Mouse (Mus musculus): ENCODE data around the gene Zfp994.
"Not testable (repeated sequence)": the region's sequence is repeated elsewhere in the genome, so short reads cannot be mapped to it uniquely, and the experiment has no call there.

DNA sequence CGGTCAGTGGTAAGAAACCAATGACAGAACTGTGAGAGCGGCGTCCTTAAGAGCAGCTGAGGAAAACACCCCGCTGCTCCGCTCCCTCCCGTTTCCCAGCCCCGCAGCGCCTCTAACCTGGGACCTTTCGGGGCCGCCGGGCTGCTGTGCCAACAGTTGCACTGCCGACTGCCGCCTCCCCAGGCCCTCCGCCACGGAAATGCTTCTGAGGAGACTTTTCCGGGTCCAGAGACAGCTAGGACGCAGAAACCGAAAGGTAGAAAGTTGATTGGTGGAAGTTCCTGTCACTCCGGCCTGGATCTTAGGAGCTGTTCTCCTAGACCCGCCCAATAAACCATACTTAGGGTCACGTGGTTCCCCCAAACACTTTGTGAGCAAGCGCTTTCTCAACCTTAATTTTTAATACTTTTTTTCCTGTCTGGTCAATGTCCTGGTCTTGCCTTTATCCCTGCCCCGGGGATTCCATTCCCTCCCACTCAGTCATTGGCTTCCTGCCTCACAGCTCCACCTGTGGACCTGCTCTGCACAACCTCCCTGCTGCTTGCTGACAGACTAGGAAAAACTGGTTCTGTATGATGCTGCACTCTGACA, at the start of gene Zfp994:
- not testable (repeated sequence) for TF ChIP-seq CTCF (IDR thresholded peaks at IDR 0.05; ENCODE audit: control insufficient read depth, insufficient read depth, insufficient read length); MAX (IDR thresholded peaks at IDR 0.05)
- TF ChIP-seq USF1 (IDR thresholded peaks at IDR 0.05; ENCODE audit: low read depth): peak; percentile 92

Data from C2C12 (cell line).